Mouse (Mus musculus): ENCODE measurements around the gene Orc5. TPM values are rescaled to one million over a fixed set of nuclear protein-coding genes. Genes with fewer than 3 reads are reported as not detected.
"Not testable (repeated sequence)": the region's sequence is repeated elsewhere in the genome, so short reads cannot be mapped to it uniquely, and the experiment has no call there.

Gene Orc5
- polyA plus RNA-seq, 1 experiment from 2014 or later, result 39.1 TPM

- Histone ChIP-seq H3K9me3 (replicated peaks; ENCODE audit: control insufficient read depth, low read length) (no peaks in the 10 kb centered on the region), H3K36me3 (ENCODE audit: control insufficient read depth, insufficient read depth, low read length) (no peaks in the 10 kb centered on the region), H3K4me1 (ENCODE audit: control insufficient read depth, insufficient read depth, low read length) (no peaks in the 10 kb centered on the region), H3K27me3 (ENCODE audit: control insufficient read depth, insufficient read depth, low read length) (no peaks in the 10 kb centered on the region), H3K4me2 (no peak overlapping the region), H3K27ac (ENCODE audit: low read depth, low read length) (no peak overlapping the region), H3K4me3 (ENCODE audit: low read depth, low read length) (no peak overlapping the region), H3K9ac (ENCODE audit: low read depth, low read length) (no peak overlapping the region)
- 56% methylated on average over 1 of the region's 1 CpGs for WGBS (ENCODE audit: insufficient replicate concordance)
- no peak for ATAC-seq (replicated peaks; ENCODE audit: insufficient number of reproducible peaks, low FRiP score, low TSS enrichment)
Measured at GRCm38 (mm10) chr5:22485764-22486163, 64.5 kb downstream of the Orc5 start.

- no peak for ATAC-seq (replicated peaks; ENCODE audit: insufficient number of reproducible peaks, low FRiP score, low TSS enrichment)
- 90% methylated on average over 5 of the region's 5 CpGs for whole genome bisulfite sequencing (ENCODE audit: insufficient replicate concordance)
- H3K9ac ChIP-seq (ENCODE audit: low read depth, low read length), result no peak overlapping the region
Measured at GRCm38 (mm10) chr5:22482567-22482966, 67.7 kb downstream of the Orc5 start.

GRCm38 (mm10) chr5:22472445-22472844, 77.8 kb downstream of the Orc5 start:
- H3K27ac ChIP-seq (ENCODE audit: low read depth, low read length); H3K27me3 ChIP-seq (ENCODE audit: control insufficient read depth, insufficient read depth, low read length); H3K4me2 ChIP-seq; H3K9me3 ChIP-seq (replicated peaks; ENCODE audit: control insufficient read depth, low read length); H3K4me1 ChIP-seq (ENCODE audit: control insufficient read depth, insufficient read depth, low read length); H3K9ac ChIP-seq (ENCODE audit: low read depth, low read length); H3K36me3 ChIP-seq (ENCODE audit: control insufficient read depth, insufficient read depth, low read length); H3K4me3 ChIP-seq (ENCODE audit: low read depth, low read length); ATAC-seq (replicated peaks; ENCODE audit: insufficient number of reproducible peaks, low FRiP score, low TSS enrichment): not testable (repeated sequence)
- 76% methylated on average over 5 of the region's 11 CpGs for WGBS (ENCODE audit: insufficient replicate concordance)

More at GRCm38 (mm10) chr5:22482567-22482966, 67.7 kb downstream of the Orc5 start:
- Histone ChIP-seq H3K36me3 (ENCODE audit: control insufficient read depth, insufficient read depth, low read length) (no peaks in the 10 kb centered on the region), H3K4me3 (ENCODE audit: low read depth, low read length) (no peak overlapping the region), H3K27me3 (ENCODE audit: control insufficient read depth, insufficient read depth, low read length) (no peaks in the 10 kb centered on the region), H3K9me3 (replicated peaks; ENCODE audit: control insufficient read depth, low read length) (no peaks in the 10 kb centered on the region), H3K4me1 (ENCODE audit: control insufficient read depth, insufficient read depth, low read length) (no peaks in the 10 kb centered on the region), H3K4me2 (no peak overlapping the region), H3K27ac (ENCODE audit: low read depth, low read length) (no peak overlapping the region)

- WGBS (ENCODE audit: insufficient replicate concordance), result 78% methylated on average over 4 of the region's 4 CpGs
- Histone ChIP-seq H3K9ac (ENCODE audit: low read depth, low read length) (no peak overlapping the region), H3K27me3 (ENCODE audit: control insufficient read depth, insufficient read depth, low read length) (no peaks in the 10 kb centered on the region), H3K4me3 (ENCODE audit: low read depth, low read length) (no peak overlapping the region), H3K9me3 (replicated peaks; ENCODE audit: control insufficient read depth, low read length) (no peaks in the 10 kb centered on the region), H3K4me2 (no peak overlapping the region), H3K27ac (ENCODE audit: low read depth, low read length) (no peak overlapping the region), H3K36me3 (ENCODE audit: control insufficient read depth, insufficient read depth, low read length) (no peaks in the 10 kb centered on the region), H3K4me1 (ENCODE audit: control insufficient read depth, insufficient read depth, low read length) (no peaks in the 10 kb centered on the region)
- no peak for ATAC-seq (replicated peaks; ENCODE audit: insufficient number of reproducible peaks, low FRiP score, low TSS enrichment)
Measured at GRCm38 (mm10) chr5:22471243-22471642, 79.0 kb downstream of the Orc5 start.

GRCm38 (mm10) chr5:22452871-22453661, 97.2 kb downstream of the Orc5 start:
- no peak overlapping the region for H3K9ac ChIP-seq (ENCODE audit: low read depth, low read length)
- no peaks in the 10 kb centered on the region for H3K36me3 ChIP-seq (ENCODE audit: control insufficient read depth, insufficient read depth, low read length)
- no peak overlapping the region for H3K4me2 ChIP-seq
- no peak overlapping the region for H3K4me3 ChIP-seq (ENCODE audit: low read depth, low read length)
- ATAC-seq (replicated peaks; ENCODE audit: insufficient number of reproducible peaks, low FRiP score, low TSS enrichment), result no peak
- no peaks in the 10 kb centered on the region for H3K27me3 ChIP-seq (ENCODE audit: control insufficient read depth, insufficient read depth, low read length)
- H3K4me1 ChIP-seq (ENCODE audit: control insufficient read depth, insufficient read depth, low read length), result no peaks in the 10 kb centered on the region
- no peaks in the 10 kb centered on the region for H3K9me3 ChIP-seq (replicated peaks; ENCODE audit: control insufficient read depth, low read length)
- no peak overlapping the region for H3K27ac ChIP-seq (ENCODE audit: low read depth, low read length)
- 76% methylated on average over 15 of the region's 15 CpGs for WGBS (ENCODE audit: insufficient replicate concordance)

GRCm38 (mm10) chr5:22452452-22452851, 97.8 kb downstream of the Orc5 start:
- ATAC-seq (replicated peaks; ENCODE audit: insufficient number of reproducible peaks, low FRiP score, low TSS enrichment), result no peak
- Histone ChIP-seq H3K27me3 (ENCODE audit: control insufficient read depth, insufficient read depth, low read length) (no peaks in the 10 kb centered on the region), H3K4me2 (no peak overlapping the region), H3K4me3 (ENCODE audit: low read depth, low read length) (no peak overlapping the region), H3K4me1 (ENCODE audit: control insufficient read depth, insufficient read depth, low read length) (no peaks in the 10 kb centered on the region), H3K27ac (ENCODE audit: low read depth, low read length) (no peak overlapping the region), H3K9ac (ENCODE audit: low read depth, low read length) (no peak overlapping the region), H3K9me3 (replicated peaks; ENCODE audit: control insufficient read depth, low read length) (no peaks in the 10 kb centered on the region), H3K36me3 (ENCODE audit: control insufficient read depth, insufficient read depth, low read length) (no peaks in the 10 kb centered on the region)
- WGBS (ENCODE audit: insufficient replicate concordance), result 86% methylated on average over 9 of the region's 9 CpGs

GRCm38 (mm10) chr5:22451764-22452163, 98.5 kb downstream of the Orc5 start:
- Histone ChIP-seq H3K9ac (ENCODE audit: low read depth, low read length) (no peak overlapping the region), H3K4me2 (no peak overlapping the region), H3K4me3 (ENCODE audit: low read depth, low read length) (no peak overlapping the region), H3K4me1 (ENCODE audit: control insufficient read depth, insufficient read depth, low read length) (no peaks in the 10 kb centered on the region), H3K27me3 (ENCODE audit: control insufficient read depth, insufficient read depth, low read length) (no peaks in the 10 kb centered on the region), H3K36me3 (ENCODE audit: control insufficient read depth, insufficient read depth, low read length) (no peaks in the 10 kb centered on the region), H3K9me3 (replicated peaks; ENCODE audit: control insufficient read depth, low read length) (no peaks in the 10 kb centered on the region), H3K27ac (ENCODE audit: low read depth, low read length) (no peak overlapping the region)
- ATAC-seq (replicated peaks; ENCODE audit: insufficient number of reproducible peaks, low FRiP score, low TSS enrichment), result no peak
- 65% methylated on average over 3 of the region's 3 CpGs for WGBS (ENCODE audit: insufficient replicate concordance)

- WGBS (ENCODE audit: insufficient replicate concordance), result 49% methylated on average over 3 of the region's 3 CpGs
- ATAC-seq (replicated peaks; ENCODE audit: insufficient number of reproducible peaks, low FRiP score, low TSS enrichment), result no peak
Measured at GRCm38 (mm10) chr5:22449492-22449891, 100.7 kb downstream of the Orc5 start.

More at GRCm38 (mm10) chr5:22449492-22449891, 100.7 kb downstream of the Orc5 start:
- Histone ChIP-seq H3K4me2 (no peak overlapping the region), H3K27me3 (ENCODE audit: control insufficient read depth, insufficient read depth, low read length) (no peaks in the 10 kb centered on the region), H3K9me3 (replicated peaks; ENCODE audit: control insufficient read depth, low read length) (no peaks in the 10 kb centered on the region), H3K4me3 (ENCODE audit: low read depth, low read length) (no peak overlapping the region), H3K27ac (ENCODE audit: low read depth, low read length) (no peak overlapping the region), H3K4me1 (ENCODE audit: control insufficient read depth, insufficient read depth, low read length) (no peaks in the 10 kb centered on the region), H3K36me3 (ENCODE audit: control insufficient read depth, insufficient read depth, low read length) (no peaks in the 10 kb centered on the region), H3K9ac (ENCODE audit: low read depth, low read length) (no peak overlapping the region)

All from heart, embryonic 11.5 days (tissue).